15 mouse cellular contexts compared by ENCODE assay signal in genomic region chr14:16283966-16284365, GRCm38 (mm10).
A peak's percentile ranks its signal among the peaks of the same experiment; 100 is the strongest.
DNase-seq lines count a peak whose midpoint lies in the region.
"Had no signal": no experiment of that assay in that cellular context is flagged by ENCODE, and none has a peak within 500 bp of the region (broad histone marks: within the 10 kb centered on the region; RNA-seq: fewer than 3 reads in every experiment).

No protein-coding gene starts in this region.

- peak; percentile 8 to 17 for DNase-seq in cerebellum, postnatal 10 days
- no peak for DNase-seq in cerebellum, adult 11 months
- DNase-seq in ES-CJ7 (ENCODE audit: low read depth, low spot score): peak; percentile 46
- DNase-seq in R1 (ENCODE audit: low read depth, low spot score): peak; percentile 65
- peak; percentile 62 for DNase-seq in ZHBTc4 (ENCODE audit: low read depth, low spot score)
- DNase-seq in embryo, embryonic 10.5 days (ENCODE audit: low spot score): no peak
- DNase-seq in B cell, adult 2 months: no peak
- DNase-seq: adrenal gland, adult 8-10 months; adrenal gland, postnatal 14 days; adrenal gland, postnatal 36 days; cerebellum, adult 18-20 months; cerebellum, adult 8-10 months; cerebellum, adult 9-11 months; cerebellum, postnatal 25 days; embryo, embryonic 11 days had no signal

Comparison
In these comparisons a context has a peak if more than half of its experiments do, and no peak if none do; other contexts are left out.
1. DNase-seq: peak in cerebellum, postnatal 10 days (2 of 2), ES-CJ7 (single experiment), R1 (single experiment) and ZHBTc4 (single experiment); none in cerebellum, adult 11 months (single experiment), embryo, embryonic 10.5 days (single experiment) and B cell, adult 2 months (0 of 2).